Mouse (Mus musculus) intestine, embryonic 16.5 days (tissue): ENCODE data around the gene Tlcd2. TPM values are rescaled to one million over a fixed set of nuclear protein-coding genes. Genes with fewer than 3 reads are reported as not detected.
A peak's percentile ranks its signal among the peaks of the same experiment; 100 is the strongest.

Experiments used
- ATAC-seq: fragments of 200-750 bp; cut with Nextera tagmentation; 2 replicates; pipeline ENCODE4 v1.8.0; 2017; ENCODE audit warnings: moderate TSS enrichment, moderate library complexity
- H3K27ac ChIP-seq: fragments of 300-500 bp; sonication (generic); 2 replicates; pipeline ENCODE4 v1.5.1; 2014; ENCODE audit warnings: mild to moderate bottlenecking, low read length
- H3K27me3 ChIP-seq: fragments of 300-500 bp; sonication (generic); replicated peaks from 2 replicates; pipeline ENCODE4 v1.6.1; 2014; ENCODE audit warnings: low read length, control low read depth, mixed read lengths; ENCODE audit not compliant: control insufficient read depth, insufficient read depth
- H3K36me3 ChIP-seq: fragments of 300-500 bp; sonication (generic); 2 replicates; pipeline ENCODE4 v1.6.1; 2014; ENCODE audit warnings: low read length, control low read depth; ENCODE audit not compliant: control insufficient read depth, insufficient read depth
- H3K4me1 ChIP-seq: fragments of 300-500 bp; sonication (generic); 2 replicates; pipeline ENCODE4 v1.6.1; 2014; ENCODE audit warnings: low read length, control low read depth, mixed read lengths; ENCODE audit not compliant: control insufficient read depth, insufficient read depth
- H3K4me2 ChIP-seq: fragments of 300-500 bp; sonication (generic); 2 replicates; pipeline ENCODE4 v1.6.1; 2014; ENCODE audit warnings: low read depth, low read length, control low read depth
- H3K4me3 ChIP-seq: fragments of 300-500 bp; sonication (generic); 2 replicates; pipeline ENCODE4 v1.5.1; 2014; ENCODE audit warnings: mild to moderate bottlenecking, low read length
- H3K9ac ChIP-seq: fragments of 300-500 bp; sonication (generic); 2 replicates; pipeline ENCODE4 v1.6.1; 2014; ENCODE audit warnings: low read depth, low read length
- H3K9me3 ChIP-seq: fragments of 300-500 bp; sonication (generic); 2 replicates; pipeline ENCODE4 v1.6.1; 2016; ENCODE audit warnings: low read length, control low read depth; ENCODE audit not compliant: control insufficient read depth
- WGBS: fragments of 180-500 bp; shearing (Covaris S2); extraction: QIAGEN DNeasy Blood & Tissue Kit; methylation state at CpG from one replicate; pipeline ENCODE4 v1.1.7; 2014; 5-methylcytosine and 5-hydroxymethylcytosine counted together
- polyA plus RNA-seq: library from polyadenylated mRNA; unstranded; fragments of >200 nt; fragmentation: Nextera tagmentation; extraction: Ambion mirVana; gene quantifications from 2 replicates; pipeline ENCODE4 v1.2.1, GENCODE M21; 2015

The Tlcd2 gene
- polyA plus RNA-seq, 1 experiment from 2014 or later = 19.6 TPM

GRCm38 (mm10) chr11:75424033-75424432, 37.5 kb upstream of the Tlcd2 start:
- H3K4me3 ChIP-seq = no peak overlapping the region
- peaks cover 3% of the 10 kb centered on the region; the same call in 1 of the 2 replicates for H3K4me1 ChIP-seq
- 83% methylated on average over 9 of the region's 9 CpGs for WGBS
- no peak overlapping the region for H3K27ac ChIP-seq
- no peaks in the 10 kb centered on the region for H3K9me3 ChIP-seq
- no peak for ATAC-seq
- H3K4me2 ChIP-seq = no peak overlapping the region
- H3K27me3 ChIP-seq = no peaks in the 10 kb centered on the region
- no peaks in the 10 kb centered on the region for H3K36me3 ChIP-seq
- no peak overlapping the region for H3K9ac ChIP-seq

- H3K27ac ChIP-seq = 0 out of 2 replicates have a peak overlapping the region, but pooled peaks have one; percentile 2
- no peaks in the 10 kb centered on the region for H3K9me3 ChIP-seq
- no peaks in the 10 kb centered on the region for H3K36me3 ChIP-seq
- H3K4me2 ChIP-seq = no peak overlapping the region
- no peak overlapping the region for H3K4me3 ChIP-seq
- peaks cover 3% of the 10 kb centered on the region; the same call in 1 of the 2 replicates for H3K4me1 ChIP-seq
- no peaks in the 10 kb centered on the region for H3K27me3 ChIP-seq
- ATAC-seq = peak; percentile 85
- H3K9ac ChIP-seq = no peak overlapping the region
- 80% methylated on average over 3 of the region's 3 CpGs for WGBS
Measured at GRCm38 (mm10) chr11:75424459-75424858, 37.1 kb upstream of the Tlcd2 start.

GRCm38 (mm10) chr11:75429019-75429705, 32.4 kb upstream of the Tlcd2 start:
- H3K4me3 ChIP-seq = no peak overlapping the region
- no peak for ATAC-seq
- H3K27ac ChIP-seq = no peak overlapping the region
- H3K9me3 ChIP-seq = no peaks in the 10 kb centered on the region
- no peaks in the 10 kb centered on the region for H3K27me3 ChIP-seq
- no peaks in the 10 kb centered on the region for H3K36me3 ChIP-seq
- 73% methylated on average over 9 of the region's 9 CpGs for WGBS
- H3K9ac ChIP-seq = no peak overlapping the region
- no peaks in the 10 kb centered on the region; the same call in 1 of the 2 replicates for H3K4me1 ChIP-seq
- no peak overlapping the region for H3K4me2 ChIP-seq

GRCm38 (mm10) chr11:75431307-75431706, 30.2 kb upstream of the Tlcd2 start:
- H3K4me2 ChIP-seq = no peak overlapping the region
- WGBS = 80% methylated on average over 11 of the region's 11 CpGs
- H3K4me1 ChIP-seq = no peaks in the 10 kb centered on the region
- no peaks in the 10 kb centered on the region for H3K36me3 ChIP-seq
- no peak overlapping the region for H3K4me3 ChIP-seq
- H3K27ac ChIP-seq = no peak overlapping the region
- no peak for ATAC-seq
- H3K9me3 ChIP-seq = no peaks in the 10 kb centered on the region
- no peak overlapping the region for H3K9ac ChIP-seq
- no peaks in the 10 kb centered on the region for H3K27me3 ChIP-seq

GRCm38 (mm10) chr11:75434138-75434537, 27.4 kb upstream of the Tlcd2 start:
- H3K27me3 ChIP-seq = no peaks in the 10 kb centered on the region
- no peak for ATAC-seq
- H3K36me3 ChIP-seq = no peaks in the 10 kb centered on the region
- no peak overlapping the region for H3K4me3 ChIP-seq
- 88% methylated on average over 5 of the region's 5 CpGs for WGBS
- H3K27ac ChIP-seq = no peak overlapping the region
- H3K4me1 ChIP-seq = peaks cover 5% of the 10 kb centered on the region; the same call in 1 of the 2 replicates
- H3K9ac ChIP-seq = no peak overlapping the region
- no peak overlapping the region for H3K4me2 ChIP-seq
- H3K9me3 ChIP-seq = no peaks in the 10 kb centered on the region

- Histone ChIP-seq H3K27ac (no peak overlapping the region), H3K36me3 (no peaks in the 10 kb centered on the region; the same call in 1 of the 2 replicates), H3K4me2 (no peak overlapping the region), H3K27me3 (no peaks in the 10 kb centered on the region), H3K4me1 (peaks cover 9% of the 10 kb centered on the region), H3K9ac (no peak overlapping the region), H3K9me3 (no peaks in the 10 kb centered on the region), H3K4me3 (no peak overlapping the region)
- no peak for ATAC-seq
- WGBS = 79% methylated on average over 11 of the region's 13 CpGs
Measured at GRCm38 (mm10) chr11:75438194-75438593, 23.3 kb upstream of the Tlcd2 start.

GRCm38 (mm10) chr11:75438804-75439203, 22.7 kb upstream of the Tlcd2 start:
- Histone ChIP-seq H3K9ac (peak overlapping the region; percentile 34), H3K9me3 (no peaks in the 10 kb centered on the region), H3K27me3 (no peaks in the 10 kb centered on the region), H3K4me3 (no peak overlapping the region), H3K4me2 (peak overlapping the region; percentile 29; the same call in 1 of the 2 replicates), H3K27ac (no peak overlapping the region), H3K36me3 (no peaks in the 10 kb centered on the region; the same call in 1 of the 2 replicates), H3K4me1 (peaks cover 9% of the 10 kb centered on the region)
- 79% methylated on average over 3 of the region's 3 CpGs for WGBS
- 0 out of 2 replicates have a peak, but pooled peaks have one; percentile 25 for ATAC-seq

GRCm38 (mm10) chr11:75439363-75439762, 22.2 kb upstream of the Tlcd2 start, which contains the start of gene Serpinf2:
Gene Serpinf2, minus strand, starts transcription at chr11:75439591.
- ATAC-seq = peak; percentile 78
- Histone ChIP-seq H3K4me2 (peak within 1 kb of the TSS; percentile 29; the same call in 1 of the 2 replicates), H3K9me3 (no peaks in the 10 kb centered on the region), H3K4me1 (peaks cover 9% of the 10 kb centered on the region), H3K9ac (peak within 1 kb of the TSS; percentile 34), H3K27me3 (no peaks in the 10 kb centered on the region), H3K27ac (no peak within 1 kb of the TSS), H3K4me3 (no peak within 1 kb of the TSS), H3K36me3 (no peaks in the 10 kb centered on the region; the same call in 1 of the 2 replicates)
- WGBS = 59% methylated on average over 6 of the region's 6 CpGs

- no peak overlapping the region for H3K4me3 ChIP-seq
- no peak overlapping the region for H3K9ac ChIP-seq
- H3K4me1 ChIP-seq = peaks cover 9% of the 10 kb centered on the region
- H3K27ac ChIP-seq = no peak overlapping the region
- H3K36me3 ChIP-seq = no peaks in the 10 kb centered on the region; the same call in 1 of the 2 replicates
- ATAC-seq = no peak
- no peaks in the 10 kb centered on the region for H3K9me3 ChIP-seq
- no peak overlapping the region for H3K4me2 ChIP-seq
- H3K27me3 ChIP-seq = no peaks in the 10 kb centered on the region
- WGBS = 95% methylated on average over 3 of the region's 3 CpGs
Measured at GRCm38 (mm10) chr11:75439951-75440350, 21.6 kb upstream of the Tlcd2 start.
